Mouse (Mus musculus): ENCODE results near the gene Synm.

Synm gene

DNA sequence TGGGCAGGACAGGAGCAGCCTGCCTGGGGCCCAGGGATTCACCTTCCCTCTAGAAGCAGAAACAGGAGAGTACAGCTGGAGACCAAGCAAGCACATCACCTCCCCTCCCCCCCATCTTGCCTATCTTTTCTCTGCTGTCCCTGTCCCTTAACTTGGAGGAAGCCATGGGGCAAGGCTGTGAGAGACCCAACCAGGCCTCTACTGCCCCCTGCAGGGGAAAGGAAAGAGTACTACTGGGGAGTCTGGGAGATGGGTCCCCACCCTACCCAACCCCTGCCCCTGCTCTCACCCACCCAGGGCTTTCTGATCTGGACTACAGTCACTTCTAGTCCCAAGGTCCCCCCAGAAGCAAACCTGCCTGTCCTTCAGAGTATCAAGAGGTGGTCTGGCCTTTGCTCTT is 58.7 kb downstream of the Synm start:
- DNase-seq (ENCODE audit: extremely low spot score, low spot score) = peak; percentile 39

DNA sequence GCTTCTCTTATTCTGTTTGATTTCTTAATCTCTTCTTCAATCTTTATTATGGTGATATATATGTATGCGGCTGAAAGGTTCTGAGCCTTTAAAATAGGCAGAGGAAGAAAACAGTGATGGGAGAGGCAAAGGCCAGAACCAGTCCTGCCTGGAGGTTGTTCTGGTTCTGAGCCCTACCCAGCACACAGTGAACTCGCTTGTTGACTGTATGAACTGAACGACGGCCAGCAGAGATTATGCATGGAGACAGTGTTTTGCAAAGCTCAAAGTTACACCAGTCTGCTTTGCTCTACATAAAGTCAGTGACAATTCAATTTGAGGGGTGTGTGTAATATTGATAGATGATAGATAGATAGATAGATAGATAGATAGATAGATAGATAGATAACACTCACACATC is 60.2 kb downstream of the Synm start:
- no peak for DNase-seq (ENCODE audit: extremely low spot score, low spot score)

DNA sequence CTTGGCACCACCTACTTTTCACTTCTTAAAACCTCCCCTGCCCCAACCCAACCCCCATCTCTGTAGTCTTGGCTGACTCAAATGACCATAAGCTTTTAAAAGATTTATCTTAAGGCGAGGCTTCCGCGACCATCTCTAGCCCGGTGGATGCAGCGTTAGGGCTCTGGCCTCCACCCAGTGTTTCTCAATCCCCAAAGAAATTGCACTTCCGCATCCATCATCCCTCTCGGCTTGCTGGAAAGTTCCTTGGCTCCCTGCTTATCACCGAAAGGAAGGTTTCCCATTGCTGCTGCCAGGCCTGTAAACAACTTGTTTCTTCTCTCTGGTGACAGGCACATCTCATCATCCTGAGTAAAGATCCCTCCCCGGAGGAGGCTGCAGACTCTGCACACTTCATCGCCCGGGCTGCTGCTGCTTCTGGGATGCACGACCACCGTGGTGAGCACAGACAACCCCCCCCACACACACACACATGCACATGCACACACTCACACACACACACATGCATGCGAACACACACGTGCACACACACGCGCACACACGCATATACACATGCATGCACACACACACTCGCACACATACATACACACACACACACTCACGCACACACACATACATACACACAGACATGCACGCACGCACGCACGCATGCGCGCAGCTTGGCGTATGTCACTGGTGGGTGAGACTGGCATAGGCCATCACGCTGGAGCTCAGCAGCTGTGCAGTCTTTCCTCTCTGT is 61.5 kb downstream of the Synm start:
- DNase-seq (ENCODE audit: extremely low spot score, low spot score) = no peak

DNA sequence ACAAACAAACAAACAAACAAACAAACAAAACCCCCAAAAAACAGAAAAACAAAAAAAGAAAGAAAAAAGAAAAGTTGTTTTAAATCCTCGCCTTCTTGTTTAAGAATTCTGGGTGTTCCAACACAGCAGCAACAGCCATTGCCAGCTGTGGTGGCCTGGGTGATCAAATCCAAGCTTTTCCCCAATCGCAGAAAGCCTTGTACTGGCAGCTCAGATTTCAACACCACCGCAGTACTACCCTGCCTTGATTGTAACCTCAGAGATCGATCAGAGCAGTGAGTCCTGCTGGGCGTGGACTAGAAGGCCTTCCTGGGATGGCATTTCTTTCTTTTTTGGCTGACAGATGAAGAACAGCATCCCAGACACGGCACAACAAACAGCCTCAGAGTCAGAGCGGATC is 63.6 kb downstream of the Synm start:
- no peak for DNase-seq (ENCODE audit: extremely low spot score, low spot score)

DNA sequence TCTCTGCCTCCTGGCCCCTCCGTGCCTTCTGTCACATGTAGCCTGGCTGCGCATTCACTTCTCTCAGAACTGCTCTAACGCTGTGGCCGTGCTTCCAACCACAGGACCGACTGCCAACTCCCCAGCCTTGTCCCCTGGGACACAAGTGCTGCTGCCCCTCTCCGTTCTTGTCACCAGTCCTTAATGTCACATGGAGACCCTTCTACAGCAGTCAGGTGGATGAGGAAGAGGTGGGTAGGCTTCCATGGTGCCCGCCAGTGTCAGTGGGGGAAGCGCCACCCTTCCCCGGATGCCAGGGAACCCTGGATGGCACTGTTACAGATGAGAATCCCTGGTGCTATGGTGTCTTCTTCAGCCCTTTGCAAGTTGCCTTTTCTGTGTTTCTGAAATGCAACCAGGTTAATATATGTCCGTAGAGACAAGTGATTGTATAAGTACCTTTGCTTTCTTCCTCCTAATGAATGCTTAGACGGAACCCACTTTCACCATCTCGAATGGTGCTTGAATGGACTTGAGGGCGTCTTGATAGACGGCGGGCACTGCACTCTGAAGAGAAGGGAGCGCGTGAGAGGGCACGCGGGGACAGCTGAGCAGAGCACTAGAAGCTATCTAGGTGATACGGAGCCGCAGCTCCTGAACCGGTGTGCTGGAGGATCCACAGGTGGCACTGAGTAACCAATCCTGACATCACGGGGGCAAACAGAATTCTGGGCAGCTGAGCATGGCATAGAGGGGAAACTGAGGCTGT is 66.6 kb downstream of the Synm start:
- no peak for DNase-seq (ENCODE audit: extremely low spot score, low spot score)

DNA sequence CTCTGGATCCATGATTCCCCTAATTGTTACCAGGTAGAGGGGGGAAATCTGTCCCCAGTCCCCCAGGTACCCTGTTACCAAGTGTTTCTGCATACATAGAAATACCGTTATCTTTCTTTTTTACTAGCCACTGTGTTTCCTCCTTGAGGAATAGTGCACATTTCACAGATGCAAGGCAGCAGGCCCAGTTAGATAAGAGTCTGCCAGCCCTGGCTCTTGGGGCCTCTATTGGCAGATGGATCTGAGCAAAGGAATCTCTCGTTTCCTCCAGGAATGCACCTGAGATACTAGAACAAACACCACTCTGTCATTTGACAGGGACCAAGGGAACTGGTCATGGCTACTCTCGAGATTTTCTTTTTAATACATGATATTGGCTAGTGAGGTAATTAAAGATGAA is 67.4 kb downstream of the Synm start:
- DNase-seq (ENCODE audit: extremely low spot score, low spot score) = no peak

DNA sequence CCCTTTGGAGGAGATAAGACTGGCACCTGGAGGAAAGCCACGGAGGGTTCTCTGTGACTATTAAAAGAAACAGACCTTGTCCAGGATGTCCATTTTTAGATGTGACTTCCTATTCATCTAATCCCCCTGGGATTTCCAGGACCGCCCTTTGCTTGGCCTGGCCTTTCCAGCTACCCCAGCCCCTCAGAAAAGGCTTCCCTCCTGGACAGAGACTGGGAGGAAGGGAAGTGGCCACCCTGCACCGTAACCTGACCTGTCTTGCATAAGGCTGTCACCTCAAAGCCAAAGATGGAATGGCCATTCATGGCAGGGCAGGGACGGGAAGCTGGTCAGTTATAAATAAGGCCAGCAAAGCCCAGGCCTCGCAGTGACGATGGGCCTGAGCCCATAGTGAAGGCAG is 68.5 kb downstream of the Synm start:
- DNase-seq (ENCODE audit: extremely low spot score, low spot score) = no peak

DNA sequence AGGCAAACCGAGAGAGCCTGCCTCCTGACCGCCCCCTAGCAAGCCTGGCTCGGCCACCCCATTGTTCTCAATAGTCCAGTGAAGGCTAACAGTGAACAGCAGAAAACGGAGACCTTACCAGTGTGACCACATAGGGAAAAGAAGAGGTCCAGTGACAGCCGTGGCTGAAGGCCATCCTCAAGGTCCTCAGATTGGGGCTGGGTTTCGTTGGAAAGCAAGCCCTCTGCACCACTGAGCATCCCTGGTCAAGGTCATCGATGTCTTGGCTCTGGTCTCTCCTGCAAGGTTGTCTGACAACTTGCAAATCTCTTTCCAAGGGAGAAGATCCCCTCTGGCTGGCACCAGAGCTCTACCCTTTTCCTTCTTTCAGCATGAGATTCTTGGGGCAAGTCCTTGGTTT is 69.7 kb downstream of the Synm start:
- no peak for DNase-seq (ENCODE audit: extremely low spot score, low spot score)

DNA sequence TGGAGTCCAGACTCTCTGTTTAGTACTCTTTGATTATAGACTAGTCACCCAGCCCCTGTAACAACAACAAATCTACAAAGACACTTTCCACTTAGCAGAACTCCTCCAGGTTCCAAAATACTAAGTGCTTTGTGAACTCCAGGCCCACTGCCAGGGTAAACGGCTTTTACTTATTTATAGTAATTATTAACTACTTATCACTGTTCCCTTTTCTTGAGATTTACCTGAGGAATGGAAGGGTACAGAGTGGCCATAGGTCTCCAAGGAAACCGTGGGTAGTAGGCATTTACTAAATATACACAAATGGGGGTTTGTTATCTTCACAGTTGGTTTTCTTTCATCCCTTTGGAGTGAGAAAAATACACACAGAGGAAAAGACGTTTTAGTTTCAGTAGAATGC is 71.3 kb downstream of the Synm start:
- no peak for DNase-seq (ENCODE audit: extremely low spot score, low spot score)

DNA sequence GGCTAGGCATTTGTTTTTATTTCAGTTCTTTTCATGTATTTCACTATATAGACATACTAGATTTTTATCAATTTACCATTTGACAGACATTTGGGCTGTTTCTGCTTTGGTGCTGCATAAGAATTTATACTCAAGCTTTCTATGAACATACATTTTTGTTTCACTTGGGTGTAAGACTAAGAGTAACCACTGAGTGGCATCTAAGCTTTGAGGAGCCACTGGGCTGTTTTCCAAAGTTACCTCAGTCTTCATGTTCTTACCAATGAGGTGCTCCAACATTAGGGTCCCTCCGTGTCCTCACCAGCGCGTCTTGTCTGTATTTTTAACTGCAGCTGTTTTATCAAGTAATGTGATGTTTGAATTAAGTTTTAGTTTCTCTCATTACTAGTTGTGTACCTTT is 73.0 kb downstream of the Synm start:
- no peak for DNase-seq (ENCODE audit: extremely low spot score, low spot score)

DNA sequence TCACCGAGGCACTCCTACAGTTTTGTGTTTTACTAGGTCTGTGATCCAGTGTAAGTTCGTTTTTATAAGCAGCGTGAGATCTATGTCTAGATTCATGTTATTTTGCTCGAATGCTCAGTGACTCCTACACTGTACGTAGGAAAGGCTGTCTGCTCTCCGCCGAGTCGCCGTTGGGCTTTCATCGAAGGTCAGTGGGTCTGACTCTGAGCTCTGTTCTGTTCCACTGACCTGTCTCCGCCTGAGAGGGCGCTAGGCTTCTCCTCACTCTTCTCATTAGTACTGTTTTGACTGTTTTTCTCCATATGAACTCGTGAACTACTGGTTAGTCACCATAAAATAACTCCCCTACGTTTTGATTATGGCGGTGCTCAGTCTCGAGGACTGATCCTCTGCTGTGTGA is 76.5 kb downstream of the Synm start:
- DNase-seq (ENCODE audit: extremely low spot score, low spot score) = no peak

DNA sequence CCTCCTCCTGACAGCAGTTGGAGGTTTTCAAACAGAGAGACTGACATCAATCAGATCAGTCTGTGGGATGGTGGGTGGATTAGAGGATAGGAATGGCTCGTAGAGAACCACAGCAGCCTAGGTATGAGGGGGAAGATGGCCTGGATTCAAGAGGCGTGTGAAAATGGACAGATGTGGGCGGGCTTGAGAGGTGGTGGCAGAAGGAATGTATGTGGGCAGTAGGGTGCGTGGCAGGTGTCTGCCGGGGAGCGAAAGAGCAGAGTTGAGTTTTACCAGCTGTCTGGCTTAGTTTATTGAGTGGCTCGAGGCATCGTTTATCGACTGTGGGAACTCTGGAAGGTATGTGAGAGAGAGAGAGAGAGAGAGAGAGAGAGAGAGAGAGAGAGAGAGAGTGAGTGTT is 78.5 kb downstream of the Synm start:
- no peak for DNase-seq (ENCODE audit: extremely low spot score, low spot score)

All from neural tube, embryonic 10.5 days (tissue).